Mouse (Mus musculus): ENCODE data around the gene Ncam2.

Ncam2 gene

DNA sequence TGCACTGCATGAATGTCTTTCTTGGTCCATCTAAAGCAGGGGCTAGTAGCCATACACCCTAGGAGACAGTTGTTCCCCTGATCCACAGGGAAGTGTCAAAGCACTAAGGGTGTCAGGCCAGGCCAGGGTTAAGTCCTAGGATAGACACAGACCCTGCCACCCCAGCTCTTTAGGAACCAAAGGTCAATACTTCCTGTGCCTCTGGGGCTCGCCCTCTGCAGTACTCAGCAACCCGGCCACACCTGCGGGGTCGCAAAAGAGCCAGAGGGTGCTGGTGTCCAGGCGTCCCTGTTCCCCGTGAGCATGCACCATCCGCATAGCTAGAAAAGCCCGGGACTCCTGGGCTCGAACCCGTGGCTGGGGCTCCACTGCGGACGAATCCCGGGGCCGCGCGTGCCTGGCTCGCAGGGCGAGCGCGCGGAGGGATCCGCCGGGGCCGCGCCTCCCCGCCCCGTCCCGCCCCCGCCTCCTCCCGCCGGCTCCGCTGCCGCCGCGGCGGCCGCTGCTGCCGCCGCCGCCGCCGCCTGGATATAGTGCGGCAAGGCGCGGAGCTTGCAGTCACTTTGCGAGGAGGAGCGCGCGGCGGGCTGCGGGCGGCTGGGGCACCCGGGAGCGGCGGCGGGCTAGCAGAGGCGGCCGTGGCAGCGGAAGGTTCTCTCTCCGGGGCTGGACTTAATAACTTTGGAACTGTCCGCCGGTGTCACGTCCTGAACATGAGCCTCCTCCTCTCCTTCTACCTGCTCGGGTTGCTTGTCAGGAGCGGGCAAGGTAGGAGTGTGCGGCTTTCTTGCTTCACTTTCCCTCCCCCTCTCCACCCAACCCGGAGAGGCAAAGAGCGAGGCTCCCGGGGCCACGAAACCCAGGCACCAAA, at the start of gene Ncam2:
TSS of gene Ncam2 (plus strand) at position 497 of the 871 bp plus-strand sequence.
- no peak for DNase-seq

DNA sequence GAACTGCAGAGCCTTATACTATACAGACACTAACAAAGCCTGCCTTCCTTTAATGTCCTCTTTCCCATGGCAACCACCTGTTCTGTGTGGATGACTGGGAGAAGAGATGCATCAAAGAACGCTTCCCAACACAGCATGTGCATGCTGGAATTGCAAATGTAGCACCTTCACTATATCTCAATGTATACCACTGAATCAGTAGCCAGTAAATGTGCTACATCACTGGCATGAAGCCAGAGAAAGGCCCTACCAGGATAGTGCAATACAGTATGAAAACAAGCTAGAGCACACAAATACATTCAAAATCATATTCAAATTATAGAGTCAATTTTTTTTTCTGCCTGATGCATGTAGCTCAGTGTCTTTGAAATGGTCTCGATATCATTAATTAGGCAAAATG, 29.7 kb upstream of the Ncam2 start:
- DNase-seq, result no peak

DNA sequence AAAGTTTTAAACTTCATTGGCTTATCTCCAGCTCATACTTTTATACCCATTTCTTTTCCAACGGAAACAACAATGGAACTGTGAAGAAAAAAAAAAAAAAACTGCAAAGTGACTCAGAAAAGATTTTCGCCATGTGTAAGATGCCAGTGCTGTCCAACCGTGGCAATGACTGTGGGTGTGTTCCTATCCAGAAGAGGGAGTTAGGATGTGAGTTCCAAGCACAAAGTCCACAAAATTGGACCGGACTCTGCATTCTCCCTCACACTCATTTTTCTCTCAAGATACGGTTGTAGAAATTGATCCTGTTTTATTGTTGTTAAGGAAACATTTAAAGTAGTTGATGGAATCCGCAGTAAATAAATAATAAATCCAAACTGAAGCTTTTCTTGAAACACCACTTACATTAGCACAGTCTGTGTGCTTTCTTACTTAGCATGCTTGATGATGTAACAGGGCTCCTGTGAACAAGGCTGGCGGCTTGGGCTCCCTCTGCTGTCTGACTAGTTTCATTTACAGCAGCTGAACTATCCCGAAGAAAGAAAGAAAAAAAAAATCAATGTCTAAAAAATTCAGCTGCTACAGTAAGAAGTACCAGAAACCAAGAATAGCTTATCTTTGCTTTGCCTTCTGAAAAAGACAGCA, 25.1 kb upstream of the Ncam2 start:
- DNase-seq, result no peak

DNA sequence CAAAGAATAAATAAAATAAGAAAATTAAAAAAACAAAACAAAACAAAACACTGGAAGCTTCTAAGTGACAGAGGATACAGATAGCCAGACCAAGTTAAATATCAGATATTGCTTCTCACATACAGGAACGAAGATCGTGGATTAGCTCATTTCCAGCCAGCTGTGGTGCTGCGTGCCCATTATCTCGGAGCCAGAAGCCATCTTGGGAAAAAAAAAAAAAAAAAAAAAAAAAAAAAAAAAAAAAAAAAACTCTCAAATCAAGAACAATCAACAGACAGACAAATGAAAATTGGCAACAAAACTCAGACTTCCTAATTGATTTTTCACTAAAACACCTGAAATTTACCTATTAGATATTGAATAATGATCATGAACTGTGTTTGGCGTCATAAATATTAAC, 20.7 kb upstream of the Ncam2 start:
- DNase-seq, result no peak

DNA sequence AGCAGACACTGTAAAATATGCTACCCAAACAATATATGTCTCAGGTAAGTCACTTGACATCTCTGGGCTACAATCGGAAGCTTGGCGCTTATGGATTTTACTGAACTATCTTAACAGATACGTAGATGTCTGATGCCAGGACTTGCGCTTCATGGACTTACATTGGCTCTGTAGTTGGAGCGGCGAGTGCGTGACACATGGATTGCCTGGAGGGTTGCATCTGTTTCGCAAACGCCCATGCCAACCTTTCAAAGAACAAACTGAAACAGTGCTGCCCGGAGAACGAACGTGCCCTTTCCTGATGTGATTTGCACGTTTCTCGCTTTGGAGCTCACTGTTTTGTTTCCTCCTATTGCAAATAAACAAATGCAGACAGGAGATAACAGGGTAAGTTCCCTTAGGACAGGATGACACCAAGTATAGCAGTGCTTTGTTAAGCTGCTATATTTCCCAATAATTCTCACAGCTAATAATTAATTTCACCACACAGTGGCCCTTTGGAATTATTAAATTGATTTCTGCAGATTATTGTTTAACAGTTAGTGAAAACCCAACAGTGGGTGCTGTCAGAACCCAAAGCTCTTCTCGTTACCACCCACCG, 12.8 kb upstream of the Ncam2 start:
- DNase-seq, result no peak

DNA sequence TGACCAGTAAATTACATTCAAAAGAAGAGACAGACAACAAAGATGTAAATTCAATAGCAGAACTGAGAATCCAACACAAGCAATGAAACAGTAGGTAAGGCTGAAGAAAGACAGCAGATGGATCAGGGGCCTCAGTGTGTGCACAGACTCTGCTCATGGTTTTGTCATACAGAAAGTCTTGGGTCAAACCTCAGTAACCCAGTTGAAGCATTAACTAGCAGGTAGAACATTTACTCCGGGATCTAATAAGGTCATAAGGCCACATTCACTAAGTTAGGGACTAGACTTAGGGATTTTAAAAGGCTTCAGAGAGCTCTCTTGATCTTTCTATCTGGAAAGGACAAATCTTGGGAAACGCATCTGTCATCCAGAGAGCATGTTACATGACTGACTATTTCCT, 8.9 kb upstream of the Ncam2 start:
- DNase-seq, result no peak

DNA sequence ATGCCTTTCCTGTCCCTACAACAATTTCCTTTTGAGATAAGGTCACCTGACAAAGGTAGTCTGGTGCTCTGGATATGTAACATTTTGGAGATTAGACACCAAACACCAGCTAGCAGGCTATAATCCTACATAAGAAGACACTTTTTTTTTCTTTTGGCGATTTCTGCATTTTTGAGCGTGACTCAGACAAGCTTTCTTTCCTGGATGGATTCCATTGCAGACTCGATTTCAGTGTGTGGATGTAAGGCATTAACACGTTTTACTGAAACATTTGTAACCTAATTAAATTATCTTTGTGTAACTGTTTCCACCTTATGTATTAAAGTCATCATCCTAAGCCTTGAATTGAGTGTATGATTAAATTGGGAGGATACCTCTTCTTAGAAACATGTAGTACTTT, 7.9 kb upstream of the Ncam2 start:
- no peak for DNase-seq

DNA sequence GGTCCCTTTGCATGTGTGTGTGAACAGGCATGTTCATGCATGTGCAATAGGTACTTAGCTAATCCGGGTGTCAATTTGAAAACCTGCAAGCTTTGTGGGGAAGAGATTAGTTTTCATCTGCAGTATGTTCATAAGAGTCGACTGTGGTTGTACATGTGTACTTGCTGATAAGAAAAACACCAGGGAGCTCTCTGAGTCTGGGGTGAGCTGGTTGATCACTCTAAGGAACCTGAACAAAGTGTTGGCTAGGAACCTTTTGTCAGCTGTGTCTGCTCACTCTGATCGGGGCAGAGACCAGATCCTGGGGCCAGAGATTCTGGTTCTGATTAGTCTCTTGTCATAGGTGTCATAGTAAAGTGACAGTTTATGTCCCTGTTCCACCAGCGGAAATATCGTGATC, 1.0 kb upstream of the Ncam2 start:
- no peak for DNase-seq

DNA sequence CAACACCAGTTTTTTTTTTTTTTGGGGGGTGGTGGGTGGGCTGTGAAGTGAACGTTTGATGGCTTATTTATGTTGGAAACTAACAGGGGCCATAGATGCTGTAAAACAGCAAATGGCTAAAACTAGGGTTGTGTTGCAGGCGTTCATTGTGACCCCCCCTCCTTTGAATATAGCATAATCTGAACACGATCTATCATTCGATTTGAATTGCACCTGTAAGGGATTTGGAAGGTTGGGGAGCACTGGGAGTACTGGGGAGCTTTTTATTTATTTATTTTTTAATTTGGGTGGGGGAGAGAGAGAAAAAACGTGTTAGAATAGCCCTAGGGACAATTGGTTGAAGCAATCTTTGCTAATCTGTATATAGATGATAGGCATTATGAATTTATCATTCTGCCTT, 974 bp downstream of the Ncam2 start:
- no peak for DNase-seq

DNA sequence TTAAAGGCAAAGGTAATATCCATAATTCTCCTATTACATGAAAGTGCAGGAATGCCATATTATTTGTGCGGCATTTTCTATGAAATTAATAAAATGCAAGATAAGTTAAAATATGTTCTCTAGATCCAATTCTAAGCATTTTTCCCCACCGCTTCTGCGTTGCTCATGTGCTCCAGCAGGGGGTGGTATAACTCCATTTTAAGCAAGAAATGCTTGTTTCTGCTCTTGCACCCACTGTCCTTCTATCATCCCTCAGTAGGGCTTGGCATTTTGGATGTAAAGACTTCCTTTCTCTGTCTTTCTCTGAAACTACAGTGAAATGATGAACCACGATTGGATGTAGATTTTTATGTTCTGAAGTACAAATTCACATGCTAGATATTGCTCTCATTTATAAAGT, 1.5 kb downstream of the Ncam2 start:
- no peak for DNase-seq

DNA sequence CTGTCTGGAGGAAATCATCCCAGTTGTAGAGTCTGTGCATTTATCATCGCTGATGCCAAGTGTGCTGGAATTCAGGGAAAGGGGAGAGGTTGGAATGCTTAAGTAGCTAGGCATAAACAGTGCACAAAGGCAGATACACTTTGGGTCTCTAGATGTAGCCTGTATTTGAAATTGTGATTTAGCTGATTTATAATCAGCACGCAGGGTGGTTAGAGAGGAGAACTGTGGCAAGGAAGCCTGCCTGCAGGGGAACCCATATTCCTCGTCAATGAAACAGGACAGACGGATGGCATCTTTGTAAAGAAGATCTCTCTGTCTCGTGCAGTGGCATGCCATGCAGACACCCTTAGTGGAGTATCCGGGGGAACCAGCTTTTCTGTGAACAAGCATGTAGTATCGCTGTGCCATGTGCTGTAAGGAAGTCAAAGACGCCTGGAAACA, 2.2 kb downstream of the Ncam2 start:
- DNase-seq, result no peak

DNA sequence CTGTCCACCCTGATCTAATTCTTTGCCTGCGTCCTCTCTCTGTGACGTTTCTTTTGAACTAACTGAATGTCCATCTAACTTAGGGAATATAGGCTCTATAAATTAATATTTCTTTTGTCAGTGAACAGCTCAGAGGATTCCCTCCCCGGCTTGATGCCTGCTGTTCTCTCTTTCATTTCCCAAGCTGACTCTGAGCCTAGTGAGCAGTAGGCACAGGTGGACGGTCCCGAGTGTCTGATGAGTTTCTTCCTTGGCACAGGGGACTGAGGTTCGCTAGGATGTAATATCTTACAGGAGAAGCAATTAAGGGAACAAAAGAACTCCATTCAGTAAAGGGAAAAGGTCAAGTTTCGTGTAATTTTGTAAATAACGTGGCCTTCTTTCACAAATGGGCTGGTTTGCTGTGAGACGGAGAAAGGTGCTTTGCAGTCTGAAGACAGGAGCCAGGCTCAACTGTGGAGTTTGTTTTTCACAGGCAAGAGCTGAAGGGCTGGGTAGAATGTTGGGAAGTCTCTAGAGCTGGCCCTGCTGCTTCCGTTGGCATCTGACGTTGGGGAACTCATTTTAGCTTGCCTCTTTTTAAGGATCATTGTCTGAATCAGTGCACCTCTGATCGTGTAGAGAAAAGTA, 4.0 kb downstream of the Ncam2 start:
- DNase-seq, result no peak

DNA sequence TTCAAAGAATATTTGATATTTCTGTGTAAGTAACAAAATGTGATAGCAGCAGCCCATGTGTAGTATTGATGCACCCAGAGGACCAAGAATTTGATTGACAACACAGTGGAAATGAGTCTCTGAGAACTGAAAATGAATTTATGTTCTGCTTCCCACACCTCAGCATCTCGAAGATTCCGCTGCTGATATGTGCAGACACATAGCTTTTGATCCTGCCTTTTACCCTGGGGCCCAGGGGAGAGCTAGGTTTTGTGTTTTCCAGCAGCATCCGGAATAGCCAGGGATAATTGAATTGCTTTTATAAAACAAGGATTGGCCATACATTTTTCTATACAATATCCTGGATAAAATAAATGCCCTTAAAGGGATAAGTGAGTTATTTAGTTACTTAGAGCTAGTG, 20.7 kb downstream of the Ncam2 start:
- no peak for DNase-seq

DNA sequence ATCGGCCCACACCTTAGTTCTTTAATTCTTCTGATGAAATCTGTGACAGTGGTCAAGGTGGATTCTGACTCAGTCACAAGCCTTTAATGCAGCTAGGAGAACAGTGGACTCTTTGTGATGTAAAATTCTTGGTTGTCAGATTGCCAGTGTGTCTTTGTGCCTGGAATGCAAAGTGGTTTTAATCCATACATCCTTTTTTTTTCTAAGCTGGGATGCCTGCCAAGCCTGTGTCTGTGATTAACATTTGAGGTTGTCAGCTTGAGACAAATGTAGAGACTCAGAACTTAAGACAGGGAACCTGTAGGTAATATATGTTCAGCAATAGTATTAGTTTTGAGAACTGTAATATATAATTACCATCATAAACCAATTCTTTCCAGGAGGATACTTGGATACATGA, 23.3 kb downstream of the Ncam2 start:
- DNase-seq, result no peak

DNA sequence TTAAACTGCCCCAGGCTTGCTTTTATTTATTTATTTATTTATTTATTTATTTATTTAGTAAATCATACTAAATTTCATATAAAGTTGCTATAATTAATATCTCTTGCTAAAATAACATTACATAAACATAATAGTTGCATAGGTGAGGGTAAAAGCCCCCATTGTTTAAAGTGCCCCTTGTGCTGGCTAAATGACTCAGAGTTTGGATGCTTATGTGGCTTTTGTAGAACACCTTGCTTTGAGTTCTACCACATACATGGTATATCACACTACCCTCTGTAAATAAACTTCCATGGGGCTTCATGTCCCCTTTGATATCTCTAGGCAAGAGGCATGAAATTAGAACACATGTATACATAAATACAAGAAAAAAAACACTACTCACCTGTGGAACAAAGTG, 23.8 kb downstream of the Ncam2 start:
- no peak for DNase-seq

DNA sequence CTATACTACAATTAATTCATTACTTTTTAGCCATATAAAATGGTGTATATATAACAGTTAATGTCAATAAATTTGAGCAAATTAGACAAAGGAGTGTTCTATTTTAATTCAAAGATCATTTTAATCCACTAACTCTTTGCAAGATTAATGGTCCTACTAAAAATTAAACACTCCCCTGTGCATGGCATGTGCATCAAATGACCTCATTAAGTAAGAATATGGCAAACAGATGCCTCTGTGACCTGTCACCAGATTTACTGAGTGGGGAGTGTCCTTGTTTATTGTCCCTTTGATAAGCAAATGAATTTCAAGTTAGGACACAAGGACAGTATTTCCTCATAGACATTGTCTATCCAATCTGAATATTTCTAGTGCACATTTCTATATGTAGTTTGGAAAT, 54.4 kb downstream of the Ncam2 start:
- DNase-seq, result no peak

DNA sequence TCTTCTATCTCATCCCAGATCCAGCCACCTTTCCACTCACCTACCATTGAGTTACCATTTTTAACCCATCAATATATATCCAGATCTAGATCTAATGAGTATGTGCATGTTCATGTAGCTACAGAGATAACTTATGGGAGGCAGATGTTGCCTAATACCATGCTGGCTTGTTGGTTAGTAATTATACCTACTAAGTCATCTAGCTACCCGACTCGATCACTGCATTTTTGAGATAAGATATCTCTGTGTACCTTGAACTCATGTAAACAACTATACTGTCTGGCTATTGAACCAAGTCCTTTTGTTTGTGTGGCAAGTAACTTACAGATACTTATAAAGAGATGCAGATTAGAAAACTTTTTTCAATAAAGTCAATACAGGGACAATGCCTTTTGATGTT, 59.9 kb downstream of the Ncam2 start:
- no peak for DNase-seq

DNA sequence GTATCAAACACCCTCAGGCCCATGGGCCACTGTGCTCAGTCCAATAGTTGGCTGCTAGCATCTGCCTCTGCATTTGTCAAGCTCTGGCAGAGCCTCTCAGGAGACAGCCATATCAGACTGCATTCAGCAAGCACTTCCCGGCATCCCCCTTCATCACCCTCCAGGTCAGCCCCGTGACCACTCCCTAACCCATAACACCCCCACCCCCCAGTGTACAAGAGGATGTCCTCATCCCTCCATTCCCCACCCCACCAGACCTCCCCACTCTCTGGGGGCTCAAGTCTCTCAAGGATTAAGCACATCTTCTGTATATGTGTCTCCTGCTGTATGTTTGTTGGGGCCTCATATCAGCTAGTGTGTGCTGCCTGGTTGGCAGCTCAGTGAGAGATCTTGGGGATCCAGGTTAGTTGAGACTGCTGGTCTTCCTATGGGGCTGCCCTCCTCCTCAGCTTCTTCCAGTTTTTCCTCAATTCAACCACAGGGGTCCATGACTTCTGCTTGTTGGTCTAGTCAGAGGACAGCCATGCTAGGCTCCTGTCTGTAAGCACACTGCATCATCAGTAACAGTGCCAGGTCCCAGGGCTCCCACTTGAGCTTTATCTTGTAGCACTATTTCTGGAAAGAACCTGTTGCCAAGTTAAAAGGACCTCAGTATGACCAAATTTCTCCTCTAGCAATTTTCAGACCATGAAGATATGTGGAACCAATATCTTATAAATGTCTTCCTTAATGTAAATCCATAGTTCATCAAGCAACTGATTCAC, 73.3 kb downstream of the Ncam2 start:
- no peak for DNase-seq

DNA sequence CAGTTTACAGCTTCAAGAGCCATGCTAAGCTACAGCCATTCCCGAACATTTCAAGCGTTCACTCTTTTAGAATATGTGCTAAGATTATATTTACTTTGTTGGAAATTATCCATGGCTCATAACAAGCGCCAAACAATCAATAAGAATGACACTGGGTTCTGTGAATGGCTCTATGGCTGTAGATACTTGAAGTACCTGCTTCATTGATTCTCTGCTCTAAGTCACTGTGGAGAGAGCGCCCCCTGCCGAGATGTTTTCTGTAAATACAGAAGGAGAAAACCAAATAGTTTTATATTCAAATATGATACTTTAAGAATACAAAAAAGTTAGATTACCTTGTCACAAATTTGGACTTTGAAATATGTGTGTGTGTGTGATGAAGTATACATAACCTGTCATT, 83.7 kb downstream of the Ncam2 start:
- no peak for DNase-seq

DNA sequence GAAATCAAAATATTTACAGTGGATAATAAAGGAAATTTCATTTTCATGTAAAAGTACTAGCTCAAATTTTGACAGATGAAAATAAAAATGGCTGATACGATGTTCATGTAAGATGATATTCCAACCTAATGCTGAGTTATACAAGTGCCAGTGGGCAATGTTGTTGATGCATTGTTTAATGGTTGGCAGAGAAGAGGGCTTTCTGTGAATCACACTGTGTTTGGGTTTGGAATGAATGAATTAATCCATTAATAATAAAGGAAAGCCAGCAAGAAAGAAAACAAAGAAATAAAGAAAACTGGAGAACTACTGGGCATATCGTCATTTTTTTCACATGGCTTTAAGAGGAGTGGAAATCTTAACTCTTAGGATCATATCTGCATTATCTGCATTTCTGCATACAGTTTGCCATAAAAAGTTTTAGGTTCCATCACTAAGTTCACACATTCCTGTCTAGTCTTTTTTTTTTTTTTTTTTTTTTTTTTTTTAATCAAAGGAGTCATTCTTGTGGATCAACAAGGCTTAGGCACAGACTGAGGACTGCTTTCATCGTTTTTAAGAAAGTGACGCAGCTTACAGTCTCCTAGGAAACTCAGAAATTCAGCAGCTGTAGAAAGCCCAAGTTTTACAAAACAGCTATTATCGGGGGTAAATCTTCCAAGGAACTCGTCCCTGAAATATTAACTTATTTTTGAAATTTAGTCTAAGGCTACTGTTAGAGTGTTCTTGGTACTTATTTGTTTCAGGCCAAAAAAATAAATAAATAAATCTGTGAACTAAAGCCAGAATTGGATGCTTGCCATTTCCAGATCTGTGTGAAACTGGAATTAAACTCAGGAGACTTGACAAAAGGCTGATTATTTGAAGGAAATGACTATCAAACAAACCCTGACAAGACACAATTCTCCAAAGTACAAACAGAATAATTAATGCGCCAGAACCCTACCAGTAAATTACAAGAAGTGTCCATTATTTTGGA, 84.7 kb downstream of the Ncam2 start:
- no peak for DNase-seq

DNA sequence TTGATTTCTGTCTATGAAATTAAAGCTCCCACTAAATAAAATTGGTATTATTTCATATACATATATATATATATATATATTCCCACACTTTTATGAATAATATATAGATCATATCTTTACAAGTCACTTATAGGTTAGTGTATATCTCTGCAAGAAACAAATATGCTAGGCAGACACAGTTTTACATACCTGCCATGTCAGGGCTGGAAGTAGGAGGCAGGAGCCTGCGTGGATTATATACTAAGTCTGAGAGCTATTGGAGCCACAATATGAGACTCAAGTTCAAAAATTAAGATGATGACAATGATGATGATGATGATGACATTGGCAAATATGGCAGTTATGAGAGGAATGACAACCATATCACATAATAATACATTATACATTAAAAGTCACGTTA, 85.4 kb downstream of the Ncam2 start:
- DNase-seq, result no peak

DNA sequence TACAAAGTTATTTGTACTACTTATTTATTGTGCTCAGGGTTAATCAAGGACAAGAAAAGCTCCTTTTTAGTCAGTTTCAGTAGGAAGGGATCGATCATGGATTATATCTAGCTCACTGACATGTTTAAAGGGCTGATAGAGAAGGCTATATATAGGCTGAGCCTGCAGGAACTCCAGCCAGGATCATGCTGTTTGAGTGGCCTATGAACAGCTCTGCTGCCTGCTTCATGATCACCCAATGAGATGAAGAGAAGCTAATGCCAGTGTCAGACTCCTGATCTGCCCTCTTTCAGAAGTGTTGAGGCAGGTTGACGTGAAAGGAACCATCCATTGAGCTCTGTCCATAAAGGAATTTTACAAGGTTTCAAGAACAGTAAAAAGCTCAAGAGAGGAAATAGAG, 103.3 kb downstream of the Ncam2 start:
- DNase-seq, result no peak

Data from spleen, adult 18-20 months (tissue).